Mouse (Mus musculus) left cerebral cortex, postnatal 14 days (tissue): Measurements from ENCODE around the gene Ndufs5. TPM values are rescaled to one million over a fixed set of nuclear protein-coding genes. Genes with fewer than 3 reads are reported as not detected.

Experiments used
- DNase-seq, 2 experiments: peaks; one replicate each; pipeline ENCODE4 v3.0.0; 2021 to 2022; ENCODE audit warnings: low spot score in 2 of 2, mixed read lengths in 1 of 2
- intact Hi-C: fragments of 180-260 bp; cut with DNase I; formaldehyde crosslinking; loops from one replicate; pipeline ENCODE4 v1.15.1; 2025
- total RNA-seq, 2 experiments: library from RNA; stranded (reverse); gene quantifications; 2 replicates each; pipeline ENCODE4 v1.2.3; 2021

Gene Ndufs5
- total RNA-seq, 2 experiments from 2014 or later = 187 to 196 TPM

- intact Hi-C loops = loop anchor here (2.0 kb wide), 1 partner anchor 75 kb away; no protein-coding TSS in a partner anchor
- DNase-seq = peak in 1 of 2 experiments; percentile 70
These were observed 53.7 kb downstream of the Ndufs5 start for GRCm38 (mm10) chr4:123664021-123664950.

GRCm38 (mm10) chr4:123663688-123663965 is 54.4 kb downstream of the Ndufs5 start:
- intact Hi-C loops = no loop called here
- DNase-seq = no peak

GRCm38 (mm10) chr4:123662914-123663687 is 54.9 kb downstream of the Ndufs5 start:
- intact Hi-C loops = no loop called here

More at GRCm38 (mm10) chr4:123662914-123663687, 54.9 kb downstream of the Ndufs5 start:
- no peak for DNase-seq

Other genes starting within 250 kb of the Ndufs5 start
- 100 to 1,000 TPM; 211 to 227 TPM for gene Macf1, start 33.8 kb downstream of the Ndufs5 start, total RNA-seq
- 10 to 100 TPM; 63.3 to 66.8 TPM for gene Akirin1, start 32.1 kb upstream of the Ndufs5 start, total RNA-seq
- 1 to 10 TPM; 1.0 to 1.2 TPM for gene Rhbdl2, start 69.7 kb upstream of the Ndufs5 start, total RNA-seq
- not detected for gene 4933427I04Rik, start 141.5 kb upstream of the Ndufs5 start, total RNA-seq
- gene Mycbp, start 186.6 kb upstream of the Ndufs5 start, total RNA-seq = 10 to 100 TPM in 1 of 2 experiments, 1 to 10 TPM in 1; 10.0 to 11.1 TPM
- gene Rragc, start 199.2 kb upstream of the Ndufs5 start, total RNA-seq = 10 to 100 TPM; 52.2 to 53.1 TPM
- not detected for gene 4930535I16Rik, start 199.8 kb upstream of the Ndufs5 start, total RNA-seq